Mouse (Mus musculus): ENCODE results near the gene Ddah1. TPM values are rescaled to one million over a fixed set of nuclear protein-coding genes. Genes with fewer than 3 reads are reported as not detected.
A peak's percentile ranks its signal among the peaks of the same experiment; 100 is the strongest.

Ddah1 gene
- polyA plus RNA-seq, 1 experiment from 2014 or later, result 28.9 TPM

DNA sequence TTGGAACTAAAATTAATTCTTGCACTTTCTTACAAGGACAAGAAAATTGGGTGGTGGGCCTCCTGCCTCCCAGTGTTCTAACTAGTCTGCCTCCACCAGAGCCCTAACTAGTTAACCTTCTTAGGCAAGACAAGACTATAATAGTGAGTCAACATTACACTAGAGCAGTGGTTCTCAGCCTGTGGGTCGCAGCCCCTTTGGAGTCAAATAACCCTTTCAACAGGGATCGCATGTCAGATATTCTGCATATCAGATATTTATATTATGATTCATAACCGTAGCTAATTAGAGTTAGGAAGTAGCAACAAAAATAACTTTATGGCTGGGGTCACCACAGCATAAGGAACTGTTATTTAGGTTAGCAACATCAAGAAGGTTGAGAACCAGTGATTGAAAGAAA lies 86.4 kb downstream of the Ddah1 start:
- Histone ChIP-seq H3K27ac (replicated peaks in 1 of 2; ENCODE audit: control insufficient read depth in 1 of 2, insufficient read depth in 1 of 2, low read depth in 2 of 2, low read length in 2 of 2) (no peak overlapping the region), H3K4me3 (ENCODE audit: control insufficient read depth in 1 of 2, insufficient read depth in 1 of 2, low read depth in 1 of 2, low read length in 2 of 2) (no peak overlapping the region), H3K9ac (ENCODE audit: low read length) (no peak overlapping the region), H3K9me3 (ENCODE audit: control insufficient read depth, low read length) (no peaks in the 10 kb centered on the region), H3K4me2 (ENCODE audit: low read length) (no peak overlapping the region), H3K27me3 (ENCODE audit: control insufficient read depth, insufficient read depth, low read length) (no peaks in the 10 kb centered on the region), H3K36me3 (ENCODE audit: control insufficient read depth, insufficient read depth, low read length) (no peaks in the 10 kb centered on the region), H3K4me1 (ENCODE audit: control insufficient read depth in 2 of 2, insufficient read depth in 2 of 2, low read length in 2 of 2) (no peaks in the 10 kb centered on the region)
- no peak for ATAC-seq (ENCODE audit: insufficient number of reproducible peaks, insufficient read depth, low FRiP score, low read depth)
- 88% methylated on average over 3 of the region's 3 CpGs for WGBS

GRCm38 (mm10) chr3:145846255-145846654 lies 87.8 kb downstream of the Ddah1 start:
- H3K4me1 ChIP-seq (ENCODE audit: control insufficient read depth in 2 of 2, insufficient read depth in 2 of 2, low read length in 2 of 2), result no peaks in the 10 kb centered on the region
- no peak overlapping the region for H3K9ac ChIP-seq (ENCODE audit: low read length)
- H3K36me3 ChIP-seq (ENCODE audit: control insufficient read depth, insufficient read depth, low read length), result no peaks in the 10 kb centered on the region
- no peak overlapping the region for H3K4me3 ChIP-seq (ENCODE audit: control insufficient read depth in 1 of 2, insufficient read depth in 1 of 2, low read depth in 1 of 2, low read length in 2 of 2)
- WGBS, result 95% methylated on average over 2 of the region's 2 CpGs
- no peaks in the 10 kb centered on the region for H3K9me3 ChIP-seq (ENCODE audit: control insufficient read depth, low read length)
- no peaks in the 10 kb centered on the region for H3K27me3 ChIP-seq (ENCODE audit: control insufficient read depth, insufficient read depth, low read length)
- no peak overlapping the region for H3K4me2 ChIP-seq (ENCODE audit: low read length)
- no peak overlapping the region for H3K27ac ChIP-seq (replicated peaks in 1 of 2; ENCODE audit: control insufficient read depth in 1 of 2, insufficient read depth in 1 of 2, low read depth in 2 of 2, low read length in 2 of 2)
- no peak for ATAC-seq (ENCODE audit: insufficient number of reproducible peaks, insufficient read depth, low FRiP score, low read depth)

DNA sequence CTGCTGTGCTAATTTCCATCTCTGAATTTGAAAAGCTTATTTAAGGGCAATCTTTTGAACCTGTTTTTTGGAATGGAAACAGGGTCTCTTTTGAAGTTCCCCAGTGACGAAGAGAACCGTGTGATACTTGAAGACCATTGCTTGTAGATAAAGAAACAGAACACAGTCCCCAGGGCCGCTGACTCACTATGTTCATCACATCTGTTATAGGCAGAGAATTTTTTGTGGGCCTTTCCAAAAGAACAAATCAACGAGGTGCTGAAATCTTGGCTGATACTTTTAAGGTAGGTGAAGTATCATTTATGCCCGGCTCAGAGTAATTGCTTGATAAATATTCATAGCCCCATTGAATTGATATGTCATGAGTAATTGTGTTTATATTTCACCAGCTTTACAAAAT lies 93.6 kb downstream of the Ddah1 start:
- Histone ChIP-seq H3K9me3 (ENCODE audit: control insufficient read depth, low read length) (no peaks in the 10 kb centered on the region), H3K4me3 (ENCODE audit: control insufficient read depth in 1 of 2, insufficient read depth in 1 of 2, low read depth in 1 of 2, low read length in 2 of 2) (no peak overlapping the region), H3K4me1 (ENCODE audit: control insufficient read depth in 2 of 2, insufficient read depth in 2 of 2, low read length in 2 of 2) (peaks cover 5 to 6% of the 10 kb centered on the region in 2 experiments; a peak in 3 of 4 replicates), H3K27me3 (ENCODE audit: control insufficient read depth, insufficient read depth, low read length) (no peaks in the 10 kb centered on the region), H3K27ac (replicated peaks in 1 of 2; ENCODE audit: control insufficient read depth in 1 of 2, insufficient read depth in 1 of 2, low read depth in 2 of 2, low read length in 2 of 2) (no peak overlapping the region), H3K4me2 (ENCODE audit: low read length) (no peak overlapping the region), H3K9ac (ENCODE audit: low read length) (no peak overlapping the region), H3K36me3 (ENCODE audit: control insufficient read depth, insufficient read depth, low read length) (no peaks in the 10 kb centered on the region)
- no peak for ATAC-seq (ENCODE audit: insufficient number of reproducible peaks, insufficient read depth, low FRiP score, low read depth)
- WGBS, result 51% methylated on average over 5 of the region's 5 CpGs

DNA sequence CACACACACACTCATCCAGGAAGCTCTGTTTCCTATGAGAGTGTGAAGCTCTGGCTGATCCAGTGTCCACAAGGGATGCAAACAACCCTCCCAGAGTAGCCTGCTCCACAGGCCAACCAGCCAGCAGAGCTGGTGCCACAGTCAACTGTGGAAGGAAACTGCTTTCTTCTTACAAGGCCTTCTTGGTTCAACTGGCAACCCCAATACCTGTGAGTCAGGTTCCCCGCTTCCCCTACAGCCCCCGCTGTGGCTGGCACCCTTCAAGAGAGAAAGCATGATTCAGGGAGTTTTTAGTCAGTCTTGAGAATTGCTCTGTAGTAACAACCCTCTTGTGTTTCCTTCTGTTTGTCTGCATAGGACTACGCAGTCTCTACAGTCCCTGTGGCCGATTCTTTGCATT lies 94.3 kb downstream of the Ddah1 start:
- H3K4me3 ChIP-seq (ENCODE audit: control insufficient read depth in 1 of 2, insufficient read depth in 1 of 2, low read depth in 1 of 2, low read length in 2 of 2), result no peak overlapping the region
- no peak overlapping the region for H3K9ac ChIP-seq (ENCODE audit: low read length)
- H3K9me3 ChIP-seq (ENCODE audit: control insufficient read depth, low read length), result no peaks in the 10 kb centered on the region
- H3K27me3 ChIP-seq (ENCODE audit: control insufficient read depth, insufficient read depth, low read length), result no peaks in the 10 kb centered on the region
- no peak overlapping the region for H3K27ac ChIP-seq (replicated peaks in 1 of 2; ENCODE audit: control insufficient read depth in 1 of 2, insufficient read depth in 1 of 2, low read depth in 2 of 2, low read length in 2 of 2)
- H3K36me3 ChIP-seq (ENCODE audit: control insufficient read depth, insufficient read depth, low read length), result no peaks in the 10 kb centered on the region
- WGBS, result 93% methylated on average over 4 of the region's 4 CpGs
- no peak for ATAC-seq (ENCODE audit: insufficient number of reproducible peaks, insufficient read depth, low FRiP score, low read depth)
- H3K4me2 ChIP-seq (ENCODE audit: low read length), result no peak overlapping the region
- H3K4me1 ChIP-seq (ENCODE audit: control insufficient read depth in 2 of 2, insufficient read depth in 2 of 2, low read length in 2 of 2), result peaks cover 5 to 6% of the 10 kb centered on the region in 2 experiments; a peak in 3 of 4 replicates

GRCm38 (mm10) chr3:145853713-145854112 lies 95.2 kb downstream of the Ddah1 start:
- no peaks in the 10 kb centered on the region for H3K36me3 ChIP-seq (ENCODE audit: control insufficient read depth, insufficient read depth, low read length)
- no peaks in the 10 kb centered on the region for H3K9me3 ChIP-seq (ENCODE audit: control insufficient read depth, low read length)
- ATAC-seq (ENCODE audit: insufficient number of reproducible peaks, insufficient read depth, low FRiP score, low read depth), result no peak
- no peak overlapping the region for H3K27ac ChIP-seq (replicated peaks in 1 of 2; ENCODE audit: control insufficient read depth in 1 of 2, insufficient read depth in 1 of 2, low read depth in 2 of 2, low read length in 2 of 2)
- no peak overlapping the region for H3K4me3 ChIP-seq (ENCODE audit: control insufficient read depth in 1 of 2, insufficient read depth in 1 of 2, low read depth in 1 of 2, low read length in 2 of 2)
- H3K4me2 ChIP-seq (ENCODE audit: low read length), result no peak overlapping the region
- H3K9ac ChIP-seq (ENCODE audit: low read length), result no peak overlapping the region
- 85% methylated on average over 4 of the region's 4 CpGs for WGBS
- no peaks in the 10 kb centered on the region for H3K27me3 ChIP-seq (ENCODE audit: control insufficient read depth, insufficient read depth, low read length)
- H3K4me1 ChIP-seq (ENCODE audit: control insufficient read depth in 2 of 2, insufficient read depth in 2 of 2, low read length in 2 of 2), result peaks cover 5 to 6% of the 10 kb centered on the region in 2 experiments; a peak in 3 of 4 replicates

DNA sequence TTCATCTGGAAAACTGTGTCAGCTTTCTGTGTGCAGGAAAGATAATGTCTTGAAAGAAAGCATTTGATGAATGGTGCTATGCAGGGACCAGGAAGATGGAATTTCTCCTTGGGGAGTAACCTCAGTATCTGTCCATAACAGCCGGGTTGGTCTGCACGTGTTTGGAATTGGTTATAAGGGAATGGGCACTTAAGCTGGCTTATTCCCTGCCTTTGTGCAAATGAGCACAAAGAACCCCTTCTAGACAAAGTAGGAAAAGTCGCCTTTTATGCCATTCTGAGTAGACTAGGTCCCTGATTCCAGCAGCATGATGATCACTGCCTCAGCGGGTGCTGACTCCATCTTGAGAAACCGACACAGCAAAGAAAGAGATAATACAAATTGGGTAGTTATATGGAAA lies 96.0 kb downstream of the Ddah1 start:
- ATAC-seq (ENCODE audit: insufficient number of reproducible peaks, insufficient read depth, low FRiP score, low read depth), result no peak

GRCm38 (mm10) chr3:145855299-145855698 lies 96.8 kb downstream of the Ddah1 start:
- 50% methylated on average over 6 of the region's 6 CpGs for WGBS
- Histone ChIP-seq H3K27me3 (ENCODE audit: control insufficient read depth, insufficient read depth, low read length) (no peaks in the 10 kb centered on the region), H3K27ac (replicated peaks in 1 of 2; ENCODE audit: control insufficient read depth in 1 of 2, insufficient read depth in 1 of 2, low read depth in 2 of 2, low read length in 2 of 2) (peak overlapping the region in 1 of 2 experiments; percentile 60; a peak in 2 of 4 replicates), H3K9ac (ENCODE audit: low read length) (no peak overlapping the region), H3K4me1 (ENCODE audit: control insufficient read depth in 2 of 2, insufficient read depth in 2 of 2, low read length in 2 of 2) (peaks cover 5 to 6% of the 10 kb centered on the region in 2 experiments; a peak in 3 of 4 replicates), H3K9me3 (ENCODE audit: control insufficient read depth, low read length) (no peaks in the 10 kb centered on the region), H3K4me3 (ENCODE audit: control insufficient read depth in 1 of 2, insufficient read depth in 1 of 2, low read depth in 1 of 2, low read length in 2 of 2) (no peak overlapping the region), H3K36me3 (ENCODE audit: control insufficient read depth, insufficient read depth, low read length) (no peaks in the 10 kb centered on the region), H3K4me2 (ENCODE audit: low read length) (0 out of 2 replicates have a peak overlapping the region, but pooled peaks have one; percentile 1)
- no peak for ATAC-seq (ENCODE audit: insufficient number of reproducible peaks, insufficient read depth, low FRiP score, low read depth)

More for the DNA sequence above, 96.0 kb downstream of the Ddah1 start:
- Histone ChIP-seq H3K4me1 (ENCODE audit: control insufficient read depth in 2 of 2, insufficient read depth in 2 of 2, low read length in 2 of 2) (peaks cover 5 to 6% of the 10 kb centered on the region in 2 experiments; a peak in 3 of 4 replicates), H3K4me3 (ENCODE audit: control insufficient read depth in 1 of 2, insufficient read depth in 1 of 2, low read depth in 1 of 2, low read length in 2 of 2) (no peak overlapping the region), H3K9ac (ENCODE audit: low read length) (no peak overlapping the region), H3K9me3 (ENCODE audit: control insufficient read depth, low read length) (no peaks in the 10 kb centered on the region), H3K36me3 (ENCODE audit: control insufficient read depth, insufficient read depth, low read length) (no peaks in the 10 kb centered on the region), H3K27ac (replicated peaks in 1 of 2; ENCODE audit: control insufficient read depth in 1 of 2, insufficient read depth in 1 of 2, low read depth in 2 of 2, low read length in 2 of 2) (no peak overlapping the region), H3K4me2 (ENCODE audit: low read length) (no peak overlapping the region), H3K27me3 (ENCODE audit: control insufficient read depth, insufficient read depth, low read length) (no peaks in the 10 kb centered on the region)
- 69% methylated on average over 5 of the region's 5 CpGs for WGBS

DNA sequence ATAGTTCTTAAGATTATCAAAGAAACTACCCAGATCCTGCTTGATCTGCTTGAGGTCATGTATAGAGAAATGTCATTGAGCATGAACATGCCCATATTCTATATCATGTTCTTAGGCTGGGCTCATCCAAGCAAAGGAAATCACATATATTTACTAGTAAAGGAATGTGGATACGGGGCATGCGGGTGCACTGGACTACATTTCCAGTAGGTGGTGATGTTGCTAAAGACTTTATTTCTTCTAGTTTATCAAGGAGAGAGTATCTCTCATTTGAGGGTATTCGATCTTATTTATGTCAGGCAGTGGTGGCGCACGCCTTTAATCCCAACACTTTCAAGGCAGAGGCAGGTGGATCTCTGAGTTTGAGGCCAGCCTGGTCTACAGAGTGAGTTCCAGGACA lies 99.9 kb downstream of the Ddah1 start:
- Histone ChIP-seq H3K9me3 (ENCODE audit: control insufficient read depth, low read length) (no peaks in the 10 kb centered on the region), H3K4me2 (ENCODE audit: low read length) (no peak overlapping the region), H3K27me3 (ENCODE audit: control insufficient read depth, insufficient read depth, low read length) (no peaks in the 10 kb centered on the region), H3K4me1 (ENCODE audit: control insufficient read depth in 2 of 2, insufficient read depth in 2 of 2, low read length in 2 of 2) (peaks cover 5 to 6% of the 10 kb centered on the region in 2 experiments; a peak in 2 of 4 replicates), H3K9ac (ENCODE audit: low read length) (no peak overlapping the region), H3K4me3 (ENCODE audit: control insufficient read depth in 1 of 2, insufficient read depth in 1 of 2, low read depth in 1 of 2, low read length in 2 of 2) (no peak overlapping the region), H3K27ac (replicated peaks in 1 of 2; ENCODE audit: control insufficient read depth in 1 of 2, insufficient read depth in 1 of 2, low read depth in 2 of 2, low read length in 2 of 2) (no peak overlapping the region), H3K36me3 (ENCODE audit: control insufficient read depth, insufficient read depth, low read length) (no peaks in the 10 kb centered on the region)
- no peak for ATAC-seq (ENCODE audit: insufficient number of reproducible peaks, insufficient read depth, low FRiP score, low read depth)
- 88% methylated on average over 5 of the region's 5 CpGs for WGBS

All from heart, embryonic 14.5 days (tissue).